Mouse (Mus musculus) heart, embryonic 13.5 days (tissue): ENCODE results near the gene Tyw1. TPM values are rescaled to one million over a fixed set of nuclear protein-coding genes. Genes with fewer than 3 reads are reported as not detected.
A peak's percentile ranks its signal among the peaks of the same experiment; 100 is the strongest.

Experiments
- ATAC-seq: fragments of 200-750 bp; cut with Nextera tagmentation; 2 replicates; pipeline ENCODE4 v1.8.0; 2017; ENCODE audit warnings: moderate TSS enrichment; ENCODE audit not compliant: insufficient number of reproducible peaks, low FRiP score, low TSS enrichment; ENCODE audit errors: extremely low read depth
- H3K27ac ChIP-seq: fragments of 300-500 bp; sonication (generic); replicated peaks from 2 replicates; pipeline ENCODE4 v1.5.1; 2015; ENCODE audit warnings: moderate library complexity, mild to moderate bottlenecking, inconsistent platforms
- H3K27me3 ChIP-seq: fragments of 300-500 bp; sonication (generic); replicated peaks from 2 replicates; pipeline ENCODE4 v1.6.1; 2015; ENCODE audit warnings: mild to moderate bottlenecking, inconsistent platforms
- H3K36me3 ChIP-seq: fragments of 300-500 bp; sonication (generic); 2 replicates; pipeline ENCODE4 v1.6.1; 2015; ENCODE audit warnings: mild to moderate bottlenecking, inconsistent platforms
- H3K4me1 ChIP-seq: fragments of 300-500 bp; sonication (generic); 2 replicates; pipeline ENCODE4 v1.6.1; 2015; ENCODE audit warnings: inconsistent platforms
- H3K4me2 ChIP-seq: fragments of 300-500 bp; sonication (generic); 2 replicates; pipeline ENCODE4 v1.6.1; 2015; ENCODE audit warnings: inconsistent platforms, mild to moderate bottlenecking, moderate library complexity
- H3K4me3 ChIP-seq: fragments of 300-500 bp; sonication (generic); 2 replicates; pipeline ENCODE4 v1.5.1; 2015; ENCODE audit warnings: moderate library complexity, mild to moderate bottlenecking, inconsistent platforms
- H3K9ac ChIP-seq: fragments of 300-500 bp; sonication (generic); 2 replicates; pipeline ENCODE4 v1.6.1; 2015; ENCODE audit warnings: inconsistent platforms, mild to moderate bottlenecking, moderate library complexity
- H3K9me3 ChIP-seq: fragments of 300-500 bp; sonication (generic); 2 replicates; pipeline ENCODE4 v1.6.1; 2016; ENCODE audit warnings: inconsistent platforms
- whole genome bisulfite sequencing: fragments of 180-500 bp; shearing (Covaris S2); methylation state at CpG from one replicate; pipeline ENCODE4 v1.1.7; 2015; ENCODE audit warnings: mixed read lengths; 5-methylcytosine and 5-hydroxymethylcytosine counted together
- polyA plus RNA-seq: library from polyadenylated mRNA; unstranded; fragments of >200 nt; fragmentation: Nextera tagmentation; extraction: Ambion mirVana; gene quantifications from 2 replicates; pipeline ENCODE4 v1.2.1, GENCODE M21; 2015

The Tyw1 gene
- polyA plus RNA-seq, 1 experiment from 2014 or later = 16.4 TPM

- H3K27me3 ChIP-seq = no peaks in the 10 kb centered on the region
- peaks cover 36% of the 10 kb centered on the region for H3K36me3 ChIP-seq
- no peak overlapping the region for H3K4me3 ChIP-seq
- no peaks in the 10 kb centered on the region for H3K4me1 ChIP-seq
- H3K9me3 ChIP-seq = peaks cover 8% of the 10 kb centered on the region
- ATAC-seq = no peak
- H3K4me2 ChIP-seq = no peak overlapping the region
- WGBS = 74% methylated on average over 7 of the region's 7 CpGs
- H3K27ac ChIP-seq = no peak overlapping the region
- H3K9ac ChIP-seq = no peak overlapping the region
Observed at GRCm38 (mm10) chr5:130344999-130345398, 89.6 kb downstream of the Tyw1 start.

- Histone ChIP-seq H3K4me1 (no peaks in the 10 kb centered on the region), H3K36me3 (peaks cover 28% of the 10 kb centered on the region), H3K27me3 (no peaks in the 10 kb centered on the region), H3K9me3 (peaks cover 8% of the 10 kb centered on the region), H3K4me2 (no peak overlapping the region), H3K9ac (no peak overlapping the region), H3K27ac (no peak overlapping the region), H3K4me3 (no peak overlapping the region)
- WGBS = 72% methylated on average over 2 of the region's 2 CpGs
- ATAC-seq = no peak
Observed at GRCm38 (mm10) chr5:130345871-130346270, 90.5 kb downstream of the Tyw1 start.

GRCm38 (mm10) chr5:130355223-130355622 lies 99.8 kb downstream of the Tyw1 start:
- 47% methylated on average over 7 of the region's 7 CpGs for WGBS
- Histone ChIP-seq H3K4me3 (no peak overlapping the region), H3K9ac (no peak overlapping the region), H3K27ac (no peak overlapping the region), H3K9me3 (no peaks in the 10 kb centered on the region), H3K27me3 (no peaks in the 10 kb centered on the region), H3K36me3 (no peaks in the 10 kb centered on the region), H3K4me1 (no peaks in the 10 kb centered on the region), H3K4me2 (no peak overlapping the region)
- no peak for ATAC-seq

GRCm38 (mm10) chr5:130363111-130363510 lies 107.7 kb downstream of the Tyw1 start:
- WGBS = 65% methylated on average over 4 of the region's 4 CpGs
- no peaks in the 10 kb centered on the region for H3K36me3 ChIP-seq
- no peaks in the 10 kb centered on the region for H3K27me3 ChIP-seq
- no peak for ATAC-seq
- no peak overlapping the region for H3K27ac ChIP-seq
- no peak overlapping the region for H3K4me3 ChIP-seq
- H3K9me3 ChIP-seq = no peaks in the 10 kb centered on the region
- no peaks in the 10 kb centered on the region for H3K4me1 ChIP-seq
- H3K4me2 ChIP-seq = no peak overlapping the region
- H3K9ac ChIP-seq = no peak overlapping the region

- no peak overlapping the region for H3K4me2 ChIP-seq
- H3K4me1 ChIP-seq = no peaks in the 10 kb centered on the region
- no peak overlapping the region for H3K4me3 ChIP-seq
- 27% methylated on average over 3 of the region's 3 CpGs for WGBS
- H3K27ac ChIP-seq = no peak overlapping the region
- no peaks in the 10 kb centered on the region for H3K9me3 ChIP-seq
- no peaks in the 10 kb centered on the region for H3K27me3 ChIP-seq
- H3K9ac ChIP-seq = no peak overlapping the region
- no peaks in the 10 kb centered on the region for H3K36me3 ChIP-seq
- no peak for ATAC-seq
Observed at GRCm38 (mm10) chr5:130363773-130364172, 108.4 kb downstream of the Tyw1 start.

- no peak overlapping the region for H3K4me2 ChIP-seq
- H3K27ac ChIP-seq = no peak overlapping the region
- no peak for ATAC-seq
- H3K27me3 ChIP-seq = no peaks in the 10 kb centered on the region
- H3K9me3 ChIP-seq = peaks cover 4% of the 10 kb centered on the region; the same call in 1 of the 2 replicates
- 68% methylated on average over 6 of the region's 6 CpGs for WGBS
- no peaks in the 10 kb centered on the region for H3K4me1 ChIP-seq
- no peak overlapping the region for H3K4me3 ChIP-seq
- no peaks in the 10 kb centered on the region for H3K36me3 ChIP-seq
- no peak overlapping the region for H3K9ac ChIP-seq
Observed at GRCm38 (mm10) chr5:130368236-130368635, 112.8 kb downstream of the Tyw1 start.

- WGBS = 63% methylated on average over 11 of the region's 11 CpGs
- Histone ChIP-seq H3K4me3 (no peak within 1 kb of the TSS), H3K27me3 (no peaks in the 10 kb centered on the region), H3K4me2 (no peak within 1 kb of the TSS), H3K9me3 (peaks cover 4% of the 10 kb centered on the region; the same call in 1 of the 2 replicates), H3K27ac (no peak within 1 kb of the TSS), H3K4me1 (no peaks in the 10 kb centered on the region), H3K9ac (no peak within 1 kb of the TSS), H3K36me3 (no peaks in the 10 kb centered on the region)
- ATAC-seq = no peak
Observed at GRCm38 (mm10) chr5:130369237-130369636, 113.8 kb downstream of the Tyw1 start, which contains the start of gene Caln1. Gene Caln1 (plus strand): TSS chr5:130369455.

GRCm38 (mm10) chr5:130375411-130375810 lies 120.0 kb downstream of the Tyw1 start:
- H3K4me3 ChIP-seq = no peak overlapping the region
- no peak overlapping the region for H3K4me2 ChIP-seq
- H3K36me3 ChIP-seq = no peaks in the 10 kb centered on the region
- H3K27me3 ChIP-seq = no peaks in the 10 kb centered on the region; the same call in 1 of the 2 replicates
- 80% methylated on average over 3 of the region's 3 CpGs for whole genome bisulfite sequencing
- H3K9ac ChIP-seq = no peak overlapping the region
- H3K4me1 ChIP-seq = peaks cover 10% of the 10 kb centered on the region
- H3K9me3 ChIP-seq = peaks cover 4% of the 10 kb centered on the region; the same call in 1 of the 2 replicates
- no peak overlapping the region for H3K27ac ChIP-seq
- no peak for ATAC-seq

GRCm38 (mm10) chr5:130384222-130384912 lies 128.9 kb downstream of the Tyw1 start, which contains the start of gene A330070K13Rik:
Gene A330070K13Rik (minus strand): TSS chr5:130384631.
- H3K27ac ChIP-seq = no peak within 1 kb of the TSS
- ATAC-seq = no peak
- peak within 1 kb of the TSS; percentile 60 for H3K4me2 ChIP-seq
- WGBS = 8% methylated on average over 13 of the region's 13 CpGs
- H3K9ac ChIP-seq = no peak within 1 kb of the TSS; the same call in 1 of the 2 replicates
- no peaks in the 10 kb centered on the region for H3K36me3 ChIP-seq
- peaks cover 27% of the 10 kb centered on the region; the same call in 1 of the 2 replicates for H3K27me3 ChIP-seq
- H3K9me3 ChIP-seq = no peaks in the 10 kb centered on the region
- H3K4me1 ChIP-seq = peaks cover 10% of the 10 kb centered on the region; the same call in 1 of the 2 replicates
- H3K4me3 ChIP-seq = peak within 1 kb of the TSS; percentile 24

- no peak for ATAC-seq
Observed at GRCm38 (mm10) chr5:130386418-130386817, 131.0 kb downstream of the Tyw1 start.

More at GRCm38 (mm10) chr5:130386418-130386817, 131.0 kb downstream of the Tyw1 start:
- Histone ChIP-seq H3K9ac (no peak overlapping the region), H3K9me3 (peaks cover 8% of the 10 kb centered on the region; the same call in 1 of the 2 replicates), H3K36me3 (no peaks in the 10 kb centered on the region), H3K4me1 (peaks cover 10% of the 10 kb centered on the region; the same call in 1 of the 2 replicates), H3K27ac (no peak overlapping the region), H3K4me3 (no peak overlapping the region), H3K4me2 (no peak overlapping the region), H3K27me3 (peaks cover 27% of the 10 kb centered on the region; the same call in 1 of the 2 replicates)
- 67% methylated on average over 7 of the region's 7 CpGs for WGBS
